Mouse (Mus musculus): ENCODE measurements around the gene Pak1ip1. TPM values are rescaled to one million over a fixed set of nuclear protein-coding genes. Genes with fewer than 3 reads are reported as not detected.

Gene Pak1ip1
- polyA plus RNA-seq (2015; fragmentation: Nextera tagmentation; extraction: Ambion mirVana) = 56.9 and 62.6 TPM in 2 replicates

- Histone ChIP-seq H3K9ac (replicated peaks; ENCODE audit: low read depth) (peak within 1 kb of the TSS; percentile 86), H3K4me3 (ENCODE audit: low read depth, low read length) (peak within 1 kb of the TSS; percentile 90), H3K27me3 (replicated peaks; ENCODE audit: insufficient read depth, low read length) (no peaks in the 10 kb centered on the region), H3K9me3 (ENCODE audit: low read length) (no peaks in the 10 kb centered on the region), H3K4me1 (ENCODE audit: insufficient read depth, low read depth, low read length) (0 out of 2 replicates have a peak, but pooled peaks cover 3% of the 10 kb centered on the region), H3K4me2 (replicated peaks; ENCODE audit: low read depth, low read length) (peak within 1 kb of the TSS; percentile 81), H3K36me3 (ENCODE audit: insufficient read depth, low read length) (peaks cover 5% of the 10 kb centered on the region; the same call in 1 of the 2 replicates), H3K27ac (ENCODE audit: low read length) (peak within 1 kb of the TSS; percentile 99)
- peak; percentile 97 for ATAC-seq
- WGBS = under 1% methylated on average over 57 of the region's 58 CpGs
- TF ChIP-seq CTCF (IDR thresholded peaks at IDR 0.05) = no peak; the same call in 1 of the 2 replicates
- TF ChIP-seq EP300 (IDR thresholded peaks at IDR 0.05) = peak; percentile 94
- peak; percentile 97 for DNase-seq (ENCODE audit: low spot score)
Measured at GRCm38 (mm10) chr13:41000926-41001639, at the start of gene Pak1ip1. Gene Pak1ip1, plus strand, starts transcription at chr13:41001023.

GRCm38 (mm10) chr13:40951386-40951976, 49.3 kb upstream of the Pak1ip1 start:
- Histone ChIP-seq H3K27ac (ENCODE audit: low read length) (no peak overlapping the region), H3K9ac (replicated peaks; ENCODE audit: low read depth) (no peak overlapping the region), H3K36me3 (ENCODE audit: insufficient read depth, low read length) (no peaks in the 10 kb centered on the region), H3K27me3 (replicated peaks; ENCODE audit: insufficient read depth, low read length) (no peaks in the 10 kb centered on the region), H3K9me3 (ENCODE audit: low read length) (no peaks in the 10 kb centered on the region), H3K4me1 (ENCODE audit: insufficient read depth, low read depth, low read length) (peaks cover 5% of the 10 kb centered on the region; the same call in 1 of the 2 replicates), H3K4me3 (ENCODE audit: low read depth, low read length) (no peak overlapping the region), H3K4me2 (replicated peaks; ENCODE audit: low read depth, low read length) (no peak overlapping the region)
- TF ChIP-seq EP300 (IDR thresholded peaks at IDR 0.05) (no peak), CTCF (IDR thresholded peaks at IDR 0.05) (no peak)
- no peak for DNase-seq (ENCODE audit: low spot score)
- no peak for ATAC-seq
- 61% methylated on average over 10 of the region's 10 CpGs for WGBS

GRCm38 (mm10) chr13:40953231-40953630, 47.6 kb upstream of the Pak1ip1 start:
- DNase-seq (ENCODE audit: low spot score) = peak; percentile 77
- no peak; the same call in 1 of the 2 replicates for ATAC-seq
- Histone ChIP-seq H3K27me3 (replicated peaks; ENCODE audit: insufficient read depth, low read length) (no peaks in the 10 kb centered on the region), H3K27ac (ENCODE audit: low read length) (no peak overlapping the region), H3K36me3 (ENCODE audit: insufficient read depth, low read length) (no peaks in the 10 kb centered on the region), H3K4me2 (replicated peaks; ENCODE audit: low read depth, low read length) (no peak overlapping the region), H3K9me3 (ENCODE audit: low read length) (no peaks in the 10 kb centered on the region), H3K9ac (replicated peaks; ENCODE audit: low read depth) (no peak overlapping the region), H3K4me3 (ENCODE audit: low read depth, low read length) (no peak overlapping the region), H3K4me1 (ENCODE audit: insufficient read depth, low read depth, low read length) (no peaks in the 10 kb centered on the region)
- WGBS = 54% methylated on average over 6 of the region's 6 CpGs
- TF ChIP-seq EP300 (IDR thresholded peaks at IDR 0.05) (no peak), CTCF (IDR thresholded peaks at IDR 0.05) (no peak)

- Histone ChIP-seq H3K9me3 (ENCODE audit: low read length) (no peaks in the 10 kb centered on the region), H3K9ac (replicated peaks; ENCODE audit: low read depth) (no peak overlapping the region), H3K36me3 (ENCODE audit: insufficient read depth, low read length) (no peaks in the 10 kb centered on the region), H3K27ac (ENCODE audit: low read length) (no peak overlapping the region), H3K27me3 (replicated peaks; ENCODE audit: insufficient read depth, low read length) (no peaks in the 10 kb centered on the region), H3K4me2 (replicated peaks; ENCODE audit: low read depth, low read length) (no peak overlapping the region), H3K4me3 (ENCODE audit: low read depth, low read length) (no peak overlapping the region), H3K4me1 (ENCODE audit: insufficient read depth, low read depth, low read length) (no peaks in the 10 kb centered on the region)
- ATAC-seq (no peak), DNase-seq (ENCODE audit: low spot score) (no peak)
- TF ChIP-seq EP300 (IDR thresholded peaks at IDR 0.05) (no peak), CTCF (IDR thresholded peaks at IDR 0.05) (no peak)
- 62% methylated on average over 7 of the region's 7 CpGs for WGBS
Measured at GRCm38 (mm10) chr13:40955773-40956172, 45.0 kb upstream of the Pak1ip1 start.

GRCm38 (mm10) chr13:40967609-40968008, 33.2 kb upstream of the Pak1ip1 start:
- H3K36me3 ChIP-seq (ENCODE audit: insufficient read depth, low read length) = no peaks in the 10 kb centered on the region
- DNase-seq (ENCODE audit: low spot score) = no peak
- WGBS = 87% methylated on average over 10 of the region's 10 CpGs

GRCm38 (mm10) chr13:40968564-40968963, 32.3 kb upstream of the Pak1ip1 start:
- Histone ChIP-seq H3K36me3 (ENCODE audit: insufficient read depth, low read length) (no peaks in the 10 kb centered on the region), H3K27ac (ENCODE audit: low read length) (no peak overlapping the region), H3K4me3 (ENCODE audit: low read depth, low read length) (no peak overlapping the region), H3K4me1 (ENCODE audit: insufficient read depth, low read depth, low read length) (no peaks in the 10 kb centered on the region), H3K9me3 (ENCODE audit: low read length) (no peaks in the 10 kb centered on the region), H3K4me2 (replicated peaks; ENCODE audit: low read depth, low read length) (no peak overlapping the region), H3K9ac (replicated peaks; ENCODE audit: low read depth) (no peak overlapping the region), H3K27me3 (replicated peaks; ENCODE audit: insufficient read depth, low read length) (no peaks in the 10 kb centered on the region)
- TF ChIP-seq EP300 (IDR thresholded peaks at IDR 0.05) = peak; percentile 36; the same call in 1 of the 2 replicates
- no peak for TF ChIP-seq CTCF (IDR thresholded peaks at IDR 0.05)
- peak; percentile 64 for ATAC-seq
- WGBS = 46% methylated on average over 5 of the region's 5 CpGs
- peak; percentile 52 for DNase-seq (ENCODE audit: low spot score)

More at GRCm38 (mm10) chr13:40967609-40968008, 33.2 kb upstream of the Pak1ip1 start:
- Histone ChIP-seq H3K9me3 (ENCODE audit: low read length) (no peaks in the 10 kb centered on the region), H3K27me3 (replicated peaks; ENCODE audit: insufficient read depth, low read length) (no peaks in the 10 kb centered on the region), H3K4me3 (ENCODE audit: low read depth, low read length) (no peak overlapping the region), H3K27ac (ENCODE audit: low read length) (no peak overlapping the region), H3K9ac (replicated peaks; ENCODE audit: low read depth) (no peak overlapping the region), H3K4me1 (ENCODE audit: insufficient read depth, low read depth, low read length) (no peaks in the 10 kb centered on the region), H3K4me2 (replicated peaks; ENCODE audit: low read depth, low read length) (no peak overlapping the region)
- no peak for ATAC-seq
- TF ChIP-seq EP300 (IDR thresholded peaks at IDR 0.05) (no peak), CTCF (IDR thresholded peaks at IDR 0.05) (no peak)

Measured in lung, postnatal 0 days (tissue).